Mouse (Mus musculus) embryonic facial prominence, embryonic 13.5 days (tissue): ENCODE results near the gene Prss45. TPM values are rescaled to one million over a fixed set of nuclear protein-coding genes. Genes with fewer than 3 reads are reported as not detected.

Experiments
- ATAC-seq: fragments of 200-750 bp; cut with Nextera tagmentation; 2 replicates; pipeline ENCODE4 v1.8.0; 2017; ENCODE audit warnings: low read depth; ENCODE audit not compliant: insufficient number of reproducible peaks, insufficient read depth, low FRiP score, low TSS enrichment
- H3K27ac ChIP-seq: fragments of 300-500 bp; sonication (generic); 2 replicates; pipeline ENCODE4 v1.5.1; 2015; ENCODE audit warnings: moderate library complexity, mild to moderate bottlenecking, inconsistent platforms
- H3K27me3 ChIP-seq: fragments of 300-500 bp; sonication (generic); 2 replicates; pipeline ENCODE4 v1.6.1; 2015; ENCODE audit warnings: mild to moderate bottlenecking, inconsistent platforms
- H3K36me3 ChIP-seq: fragments of 300-500 bp; sonication (generic); 2 replicates; pipeline ENCODE4 v1.6.1; 2015; ENCODE audit warnings: mild to moderate bottlenecking, inconsistent platforms
- H3K4me1 ChIP-seq: fragments of 300-500 bp; sonication (generic); 2 replicates; pipeline ENCODE4 v1.6.1; 2015; ENCODE audit warnings: inconsistent platforms
- H3K4me2 ChIP-seq: fragments of 300-500 bp; sonication (generic); 2 replicates; pipeline ENCODE4 v1.6.1; 2015; ENCODE audit warnings: moderate library complexity, mild to moderate bottlenecking, inconsistent platforms
- H3K4me3 ChIP-seq: fragments of 300-500 bp; sonication (generic); 2 replicates; pipeline ENCODE4 v1.5.1; 2015; ENCODE audit warnings: mild to moderate bottlenecking, inconsistent platforms
- H3K9ac ChIP-seq: fragments of 300-500 bp; sonication (generic); 2 replicates; pipeline ENCODE4 v1.6.1; 2015; ENCODE audit warnings: mild to moderate bottlenecking, inconsistent platforms
- H3K9me3 ChIP-seq: fragments of 300-500 bp; sonication (generic); 2 replicates; pipeline ENCODE4 v1.6.1; 2016; ENCODE audit warnings: inconsistent platforms
- WGBS: fragments of 180-500 bp; shearing (Covaris S2); methylation state at CpG from one replicate; pipeline ENCODE4 v1.1.7; 2015; ENCODE audit warnings: mixed read lengths; 5-methylcytosine and 5-hydroxymethylcytosine counted together
- polyA plus RNA-seq: library from polyadenylated mRNA; unstranded; fragments of >200 nt; fragmentation: Nextera tagmentation; extraction: Ambion mirVana; gene quantifications from 2 replicates; pipeline ENCODE4 v1.2.1, GENCODE M21; 2015

Prss45 gene
- polyA plus RNA-seq, 1 experiment from 2014 or later: not detected

DNA sequence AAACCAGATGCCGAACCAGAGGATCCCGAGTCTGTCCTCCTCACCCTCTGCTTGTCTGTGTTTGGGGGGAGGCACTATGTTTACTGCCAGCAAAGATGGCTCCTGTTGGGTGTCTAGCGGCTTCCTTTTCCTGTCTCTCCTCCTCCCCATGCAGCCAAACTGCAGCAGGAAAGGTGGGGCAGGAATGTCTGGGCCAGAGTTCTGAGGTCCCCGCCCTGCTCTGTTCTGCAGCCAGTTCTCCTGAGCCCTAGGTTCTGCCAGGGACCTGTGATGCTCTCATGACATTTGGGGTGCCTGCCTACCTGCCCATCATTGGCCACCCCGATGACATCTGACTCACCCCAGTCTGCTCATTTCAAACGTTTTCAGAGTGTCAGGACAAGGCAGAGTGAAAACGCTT lies 47.6 kb downstream of the Prss45 start:
- no peak overlapping the region for H3K4me3 ChIP-seq
- WGBS: 71% methylated on average over 7 of the region's 7 CpGs
- no peak overlapping the region for H3K27ac ChIP-seq
- no peak overlapping the region for H3K9ac ChIP-seq
- peaks cover 46% of the 10 kb centered on the region for H3K27me3 ChIP-seq
- no peaks in the 10 kb centered on the region for H3K36me3 ChIP-seq
- peaks cover 16% of the 10 kb centered on the region for H3K4me1 ChIP-seq
- no peak for ATAC-seq
- no peak overlapping the region for H3K4me2 ChIP-seq
- H3K9me3 ChIP-seq: no peaks in the 10 kb centered on the region

- H3K4me3 ChIP-seq: no peak overlapping the region
- no peak overlapping the region for H3K27ac ChIP-seq
- H3K9me3 ChIP-seq: no peaks in the 10 kb centered on the region
- no peaks in the 10 kb centered on the region for H3K27me3 ChIP-seq
- H3K9ac ChIP-seq: no peak overlapping the region
- H3K36me3 ChIP-seq: no peaks in the 10 kb centered on the region
- H3K4me1 ChIP-seq: peaks cover 5% of the 10 kb centered on the region; the same call in 1 of the 2 replicates
- no peak for ATAC-seq
- 60% methylated on average over 9 of the region's 9 CpGs for WGBS
- H3K4me2 ChIP-seq: no peak overlapping the region
Observed at GRCm38 (mm10) chr9:110887388-110888303, 53.3 kb downstream of the Prss45 start.

DNA sequence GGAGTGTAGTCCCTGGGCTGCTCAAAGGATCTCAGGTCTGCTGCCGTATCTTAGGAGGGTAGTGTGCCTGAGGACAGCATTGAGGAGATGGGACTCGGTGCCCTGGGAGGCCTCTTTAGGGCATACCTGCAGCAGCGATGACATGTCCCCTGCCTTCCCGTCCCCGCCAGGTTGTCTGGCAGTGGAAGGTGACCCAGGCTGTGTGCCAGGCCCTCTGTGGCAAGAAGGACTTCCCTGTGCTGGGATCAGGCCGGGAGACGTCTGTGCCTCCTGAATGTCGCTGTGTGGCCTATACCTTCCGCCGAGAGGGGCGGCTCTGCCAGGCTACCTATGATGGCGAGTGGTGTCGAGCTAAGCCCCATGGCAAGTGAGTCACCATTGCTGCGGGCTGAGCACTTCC lies 54.5 kb downstream of the Prss45 start:
- WGBS: 90% methylated on average over 14 of the region's 14 CpGs
- Histone ChIP-seq H3K4me2 (no peak overlapping the region), H3K27me3 (no peaks in the 10 kb centered on the region), H3K36me3 (no peaks in the 10 kb centered on the region), H3K4me1 (peaks cover 5% of the 10 kb centered on the region; the same call in 1 of the 2 replicates), H3K4me3 (no peak overlapping the region), H3K9ac (no peak overlapping the region), H3K9me3 (no peaks in the 10 kb centered on the region), H3K27ac (no peak overlapping the region)
- ATAC-seq: no peak

GRCm38 (mm10) chr9:110890026-110890783 lies 55.8 kb downstream of the Prss45 start:
- no peaks in the 10 kb centered on the region for H3K36me3 ChIP-seq
- H3K4me1 ChIP-seq: peaks cover 5% of the 10 kb centered on the region; the same call in 1 of the 2 replicates
- no peak overlapping the region for H3K4me2 ChIP-seq
- 9% methylated on average over 21 of the region's 21 CpGs for WGBS
- no peak for ATAC-seq
- H3K4me3 ChIP-seq: no peak overlapping the region
- no peaks in the 10 kb centered on the region; the same call in 1 of the 2 replicates for H3K27me3 ChIP-seq
- H3K9ac ChIP-seq: no peak overlapping the region
- H3K9me3 ChIP-seq: no peaks in the 10 kb centered on the region
- no peak overlapping the region for H3K27ac ChIP-seq

Other genes with a start within 250 kb of the Prss45 start
- gene Nradd, start 210.1 kb upstream of the Prss45 start, polyA plus RNA-seq: 77.5 and 77.8 TPM in 2 replicates
- gene Nbeal2, start 180.4 kb upstream of the Prss45 start, polyA plus RNA-seq: 1.8 and 2.4 TPM in 2 replicates
- 101 and 123 TPM in 2 replicates for gene Ccdc12, start 178.1 kb upstream of the Prss45 start, polyA plus RNA-seq
- gene Myl3, start 92.7 kb upstream of the Prss45 start, polyA plus RNA-seq: 1.6 and 12.3 TPM in 2 replicates
- 138 and 165 TPM in 2 replicates for gene Pth1r, start 87.4 kb upstream of the Prss45 start, polyA plus RNA-seq
- gene Prss42, start 36.4 kb upstream of the Prss45 start, polyA plus RNA-seq: not detected in 2 replicates
- gene Prss44, start 20.6 kb upstream of the Prss45 start, polyA plus RNA-seq: not detected in 2 replicates
- gene Prss43, start 7.9 kb upstream of the Prss45 start, polyA plus RNA-seq: not detected in 2 replicates
- gene Prss46, start 9.9 kb downstream of the Prss45 start, polyA plus RNA-seq: not detected in 2 replicates
- 0.14 and 0.48 TPM in 2 replicates for gene Prss50, start 23.4 kb downstream of the Prss45 start, polyA plus RNA-seq
- gene Als2cl, start 45.3 kb downstream of the Prss45 start, polyA plus RNA-seq: 4.3 and 4.6 TPM in 2 replicates
- gene Tmie, start 45.5 kb downstream of the Prss45 start, polyA plus RNA-seq: 2.3 and 2.4 TPM in 2 replicates
- not detected in 2 replicates for gene Fam240a, start 82.3 kb downstream of the Prss45 start, polyA plus RNA-seq
- 0.62 and 0.87 TPM in 2 replicates for gene Tdgf1, start 111.6 kb downstream of the Prss45 start, polyA plus RNA-seq
- 0.28 and 0.62 TPM in 2 replicates for gene Lrrc2, start 117.0 kb downstream of the Prss45 start, polyA plus RNA-seq
- gene Rtp3, start 156.0 kb downstream of the Prss45 start, polyA plus RNA-seq: 0.11 and 0.20 TPM in 2 replicates
- gene Ltf, start 184.7 kb downstream of the Prss45 start, polyA plus RNA-seq: 0.46 and 1.6 TPM in 2 replicates
- gene Ccrl2, start 222.9 kb downstream of the Prss45 start, polyA plus RNA-seq: 0.62 and 0.63 TPM in 2 replicates